Comparison of ENCODE assay signal across 25 mouse cellular contexts in the genomic region with DNA sequence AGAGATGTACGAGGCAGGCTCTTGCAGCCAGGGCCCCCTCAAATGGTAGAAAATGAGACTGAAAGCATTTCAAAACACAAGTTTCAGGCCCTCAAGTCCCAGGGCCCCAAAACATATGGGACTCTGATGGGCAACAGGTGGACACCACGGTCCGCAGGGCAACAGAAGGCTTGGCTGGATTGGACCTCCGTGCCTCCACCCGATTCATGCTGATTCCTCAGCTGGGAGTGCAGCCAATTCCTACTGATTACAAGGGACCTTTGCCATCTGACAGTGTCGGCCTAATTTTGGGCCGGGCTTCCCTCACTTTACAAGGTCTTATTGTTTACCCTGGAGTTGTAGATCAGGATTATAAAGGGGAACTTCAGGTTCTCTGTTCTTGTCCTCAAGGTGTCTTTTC. TPM values are rescaled to one million over a fixed set of nuclear protein-coding genes. Genes with fewer than 3 reads are reported as not detected.
DNase-seq lines count a peak whose midpoint lies in the region; TF ChIP-seq lines count a peak whose summit lies in the region.
"Not testable (repeated sequence)": the region's sequence is repeated elsewhere in the genome, so short reads cannot be mapped to it uniquely, and the experiment has no call there.
"Had no signal": no experiment of that assay in that cellular context is flagged by ENCODE, and none has a peak within 500 bp of the region (broad histone marks: within the 10 kb centered on the region; RNA-seq: fewer than 3 reads in every experiment).

No protein-coding gene starts in this region.

- not testable (repeated sequence) for H3K27me3 ChIP-seq in cerebellum, adult 2 months (ENCODE audit: control insufficient read depth, insufficient read depth, low read length); liver, adult 2 months (ENCODE audit: control insufficient read depth, insufficient read depth, low read length)

- 5% methylated on average over 7 of the region's 7 CpGs for WGBS in cerebellum, adult 2 months
- WGBS in liver, adult 2 months, result 18% methylated on average over 7 of the region's 7 CpGs

- TF ChIP-seq POLR2A in cerebellum, adult 2 months (IDR thresholded peaks at IDR 0.05; ENCODE audit: borderline replicate concordance, insufficient read depth, low read length); liver, adult 2 months (IDR thresholded peaks at IDR 0.05; ENCODE audit: extremely low read depth, insufficient read depth, low read length): not testable (repeated sequence)

- DNase-seq in brain, adult 2 months (ENCODE audit: low read depth, low spot score), result peak; percentile 34
- peak; percentile 72 for DNase-seq in cerebellum, adult 11-12 months
- DNase-seq in cerebellum, adult 2 months, result peak; percentile 65 to 82
- DNase-seq in cerebellum, adult 9-10 months, result peak; percentile 71
- DNase-seq in cerebellum, postnatal 10 days, result peak; percentile 70 to 77
- DNase-seq in cerebellum, postnatal 25 days, result peak; percentile 68 to 77
- peak; percentile 87 for DNase-seq in heart, adult 11 months
- DNase-seq in liver, adult 2 months (ENCODE audit: extremely low read depth, low read depth, low spot score), result peak; percentile 40

- not testable (repeated sequence) for H3K79me2 ChIP-seq in liver, adult 2 months (ENCODE audit: control insufficient read depth, insufficient read depth, low read length)

- H3K9ac ChIP-seq in liver, adult 2 months (ENCODE audit: low read depth, low read length), result not testable (repeated sequence)

- TF ChIP-seq CTCF in cerebellum, adult 2 months (IDR thresholded peaks at IDR 0.05; ENCODE audit: borderline replicate concordance, insufficient read depth, low read depth, low read length); liver, adult 2 months (IDR thresholded peaks at IDR 0.05; ENCODE audit: low read depth, low read length): not testable (repeated sequence)

- H3K27ac ChIP-seq in cerebellum, adult 2 months (ENCODE audit: insufficient read depth, low read length); liver, adult 2 months (replicated peaks; ENCODE audit: insufficient read depth, low read depth, low read length): not testable (repeated sequence)

- H3K4me1 ChIP-seq in cerebellum, adult 2 months (ENCODE audit: control insufficient read depth, insufficient read depth, low read length); liver, adult 2 months (ENCODE audit: control insufficient read depth, insufficient read depth, low read length): not testable (repeated sequence)

- not testable (repeated sequence) for H3K4me3 ChIP-seq in cerebellum, adult 2 months (replicated peaks; ENCODE audit: insufficient read depth, low read depth, low read length); liver, adult 2 months (ENCODE audit: insufficient read depth, low read depth, low read length)

- not testable (repeated sequence) for H3K36me3 ChIP-seq in liver, adult 2 months (ENCODE audit: control insufficient read depth, insufficient read depth, low read length)

RNA-seq across cellular contexts. Expression of a gene that starts 40.9 kb away (rescaled TPM):
- polyA plus RNA-seq in cerebellum, adult 2 months (2012; rRNA removed), result 0.22 and 0.34 TPM in 2 replicates
- 8.2 and 9.3 TPM in 2 replicates for total RNA-seq in liver, adult 2 months (2014; rRNA removed)
- 2.0 and 4.2 TPM in 2 replicates for polyA plus RNA-seq in liver, adult 2 months (2012; rRNA removed)
- total RNA-seq: forebrain, postnatal 0 days; gastrocnemius, adult 8-10 months; MEL had no signal
- polyA plus RNA-seq: forebrain, embryonic 11.5 days; forebrain, embryonic 13.5 days had no signal

RNA-seq across cellular contexts. Expression of a gene that starts 53.6 kb away (rescaled TPM):
- not detected in 2 replicates for polyA plus RNA-seq in cerebellum, adult 2 months (2012; rRNA removed)
- 0.07 and 0.28 TPM in 2 replicates for total RNA-seq in liver, adult 2 months (2014; rRNA removed)
- polyA plus RNA-seq in liver, adult 2 months (2012; rRNA removed), result 0.17 and 0.31 TPM in 2 replicates
- total RNA-seq: ES-E14; forebrain, postnatal 0 days; gastrocnemius, adult 18-20 months; gastrocnemius, adult 8-10 months; MEL had no signal
- polyA plus RNA-seq: brain, embryonic 14.5 days; C2C12; cortical plate, adult 2 months; embryonic facial prominence, embryonic 10.5 days; embryonic facial prominence, embryonic 12.5 days; embryonic facial prominence, embryonic 14.5 days; forebrain, embryonic 11.5 days; forebrain, embryonic 13.5 days; forebrain, embryonic 15.5 days; forebrain, postnatal 0 days had no signal

RNA-seq across cellular contexts. Expression of a gene that starts 55.8 kb away (rescaled TPM):
- not detected in 2 replicates for polyA plus RNA-seq in cerebellum, adult 2 months (2012; rRNA removed)
- total RNA-seq in liver, adult 2 months (2014; rRNA removed), result not detected in 2 replicates
- polyA plus RNA-seq in liver, adult 2 months (2012; rRNA removed), result not detected in 2 replicates
- total RNA-seq: adrenal gland, adult 8-10 months; adrenal gland, postnatal 14 days; adrenal gland, postnatal 36 days; ES-E14; forebrain, postnatal 0 days; gastrocnemius, adult 18-20 months; gastrocnemius, adult 8-10 months; MEL had no signal
- polyA plus RNA-seq: brain, embryonic 14.5 days; C2C12; cortical plate, adult 2 months; embryonic facial prominence, embryonic 10.5 days; forebrain, embryonic 11.5 days; forebrain, embryonic 13.5 days; forebrain, embryonic 15.5 days; forebrain, postnatal 0 days had no signal

Comparison
In these comparisons a context has a peak if more than half of its experiments do, and no peak if none do; other contexts are left out.
1. DNase-seq: peak in every context shown above with its lines; median percentile 87 in heart, adult 11 months; 74 in cerebellum, adult 2 months; 74 in cerebellum, postnatal 10 days; 72 in cerebellum, postnatal 25 days; 72 in cerebellum, adult 11-12 months; 71 in cerebellum, adult 9-10 months; 40 in liver, adult 2 months; 34 in brain, adult 2 months.